Mouse (Mus musculus): ENCODE data around the gene Psmb6.

Psmb6 gene

GRCm38 (mm10) chr11:70525184-70525678, at the start of gene Psmb6:
TSS of gene Psmb6 (plus strand) at chr11:70525367.
- peak; percentile 97 for DNase-seq (ENCODE audit: low spot score)

GRCm38 (mm10) chr11:70485498-70485897, 39.7 kb upstream of the Psmb6 start:
- DNase-seq (ENCODE audit: low spot score): no peak

- no peak for DNase-seq (ENCODE audit: low spot score)
Observed at GRCm38 (mm10) chr11:70487816-70488215, 37.4 kb upstream of the Psmb6 start.

- DNase-seq (ENCODE audit: low spot score): no peak
Observed at GRCm38 (mm10) chr11:70489138-70489537, 36.0 kb upstream of the Psmb6 start.

- no peak for DNase-seq (ENCODE audit: low spot score)
Observed at GRCm38 (mm10) chr11:70489684-70490083, 35.5 kb upstream of the Psmb6 start.

GRCm38 (mm10) chr11:70499566-70500475, 25.3 kb upstream of the Psmb6 start:
- peak; percentile 46 for DNase-seq (ENCODE audit: low spot score)

- DNase-seq (ENCODE audit: low spot score): no peak
Observed at GRCm38 (mm10) chr11:70500476-70500812, 24.7 kb upstream of the Psmb6 start.

GRCm38 (mm10) chr11:70502018-70502417, 23.1 kb upstream of the Psmb6 start:
- no peak for DNase-seq (ENCODE audit: low spot score)

- DNase-seq (ENCODE audit: low spot score): no peak
Observed at GRCm38 (mm10) chr11:70504970-70505369, 20.2 kb upstream of the Psmb6 start, which contains the start of gene Tm4sf5. TSS of gene Tm4sf5 (plus strand) at chr11:70505244.

GRCm38 (mm10) chr11:70506385-70506784, 18.8 kb upstream of the Psmb6 start:
- DNase-seq (ENCODE audit: low spot score): peak; percentile 77

GRCm38 (mm10) chr11:70506962-70507515, 18.1 kb upstream of the Psmb6 start:
- DNase-seq (ENCODE audit: low spot score): no peak

GRCm38 (mm10) chr11:70509753-70510564, 15.2 kb upstream of the Psmb6 start:
- peak; percentile 61 for DNase-seq (ENCODE audit: low spot score)

GRCm38 (mm10) chr11:70511242-70511641, 13.9 kb upstream of the Psmb6 start:
- DNase-seq (ENCODE audit: low spot score): no peak

- no peak for DNase-seq (ENCODE audit: low spot score)
Observed at GRCm38 (mm10) chr11:70511825-70512224, 13.3 kb upstream of the Psmb6 start.

GRCm38 (mm10) chr11:70512709-70513342, 12.3 kb upstream of the Psmb6 start:
- no peak for DNase-seq (ENCODE audit: low spot score)

GRCm38 (mm10) chr11:70513520-70513919, 11.6 kb upstream of the Psmb6 start:
- peak; percentile 26 for DNase-seq (ENCODE audit: low spot score)

GRCm38 (mm10) chr11:70514288-70514687, 10.9 kb upstream of the Psmb6 start, which contains the start of gene Vmo1:
TSS of gene Vmo1 (minus strand) at chr11:70514616.
- no peak for DNase-seq (ENCODE audit: low spot score)

- peak; percentile 80 for DNase-seq (ENCODE audit: low spot score)
Observed at GRCm38 (mm10) chr11:70516352-70516751, 8.8 kb upstream of the Psmb6 start.

GRCm38 (mm10) chr11:70518436-70518835, 6.7 kb upstream of the Psmb6 start:
- DNase-seq (ENCODE audit: low spot score): no peak

- no peak for DNase-seq (ENCODE audit: low spot score)
Observed at GRCm38 (mm10) chr11:70518923-70519322, 6.2 kb upstream of the Psmb6 start, which contains the start of gene Gltpd2. TSS of gene Gltpd2 (plus strand) at chr11:70519196.

GRCm38 (mm10) chr11:70520178-70520769, 4.9 kb upstream of the Psmb6 start:
- peak; percentile 55 for DNase-seq (ENCODE audit: low spot score)
